Mouse (Mus musculus) hindbrain, embryonic 16.5 days (tissue): ENCODE measurements around the gene Hivep2. TPM values are rescaled to one million over a fixed set of nuclear protein-coding genes. Genes with fewer than 3 reads are reported as not detected.

Source experiments
- ATAC-seq: fragments of 200-750 bp; cut with Nextera tagmentation; 2 replicates; pipeline ENCODE4 v1.8.0; 2017; ENCODE audit warnings: moderate TSS enrichment, moderate library complexity
- H3K27ac ChIP-seq: fragments of 300-500 bp; sonication (generic); 2 replicates; pipeline ENCODE4 v1.5.1; 2014; ENCODE audit warnings: low read depth, mild to moderate bottlenecking, control low read depth, low read length, moderate library complexity
- H3K27me3 ChIP-seq: fragments of 300-500 bp; sonication (generic); replicated peaks from 2 replicates; pipeline ENCODE4 v1.6.1; 2014; ENCODE audit warnings: low read length; ENCODE audit not compliant: control insufficient read depth, insufficient read depth
- H3K36me3 ChIP-seq: fragments of 300-500 bp; sonication (generic); 2 replicates; pipeline ENCODE4 v1.6.1; 2014; ENCODE audit warnings: mild to moderate bottlenecking, low read length, moderate library complexity, mixed read lengths; ENCODE audit not compliant: control insufficient read depth, insufficient read depth
- H3K4me1 ChIP-seq: fragments of 300-500 bp; sonication (generic); 2 replicates; pipeline ENCODE4 v1.6.1; 2014; ENCODE audit warnings: low read depth, low read length; ENCODE audit not compliant: control insufficient read depth, insufficient read depth
- H3K4me2 ChIP-seq: fragments of 300-500 bp; sonication (generic); 2 replicates; pipeline ENCODE4 v1.6.1; 2014; ENCODE audit warnings: mild to moderate bottlenecking, low read length, control low read depth, moderate library complexity
- H3K4me3 ChIP-seq: fragments of 300-500 bp; sonication (generic); 2 replicates; pipeline ENCODE4 v1.5.1; 2014; ENCODE audit warnings: mild to moderate bottlenecking, low read length, control low read depth, moderate library complexity
- H3K9ac ChIP-seq: fragments of 300-500 bp; sonication (generic); 2 replicates; pipeline ENCODE4 v1.6.1; 2014; ENCODE audit warnings: low read depth, mild to moderate bottlenecking, control low read depth, low read length, moderate library complexity
- H3K9me3 ChIP-seq: fragments of 300-500 bp; sonication (generic); 2 replicates; pipeline ENCODE4 v1.6.1; 2014; ENCODE audit warnings: mild to moderate bottlenecking, low read length, moderate library complexity; ENCODE audit not compliant: control insufficient read depth
- WGBS: fragments of 180-500 bp; shearing (Covaris S2); extraction: QIAGEN DNeasy Blood & Tissue Kit; methylation state at CpG from one replicate; pipeline ENCODE4 v1.1.7; 2014; 5-methylcytosine and 5-hydroxymethylcytosine counted together
- polyA plus RNA-seq: library from polyadenylated mRNA; unstranded; fragments of >200 nt; fragmentation: Nextera tagmentation; extraction: Ambion mirVana; gene quantifications from 2 replicates; pipeline ENCODE4 v1.2.1, GENCODE M21; 2015

Gene Hivep2
- polyA plus RNA-seq, 1 experiment from 2014 or later: 12.5 TPM

GRCm38 (mm10) chr10:13968989-13969388 is 3.1 kb downstream of the Hivep2 start:
- Histone ChIP-seq H3K4me3 (no peak overlapping the region), H3K9me3 (no peaks in the 10 kb centered on the region)
- no peak for ATAC-seq

GRCm38 (mm10) chr10:13970321-13970720 is 4.4 kb downstream of the Hivep2 start:
- H3K9ac ChIP-seq: no peak overlapping the region
- H3K4me1 ChIP-seq: peaks cover 9% of the 10 kb centered on the region
- H3K4me2 ChIP-seq: no peak overlapping the region
- no peak overlapping the region for H3K27ac ChIP-seq
- no peaks in the 10 kb centered on the region for H3K9me3 ChIP-seq
- no peak overlapping the region for H3K4me3 ChIP-seq
- no peaks in the 10 kb centered on the region for H3K27me3 ChIP-seq
- 79% methylated on average over 3 of the region's 3 CpGs for WGBS
- no peak for ATAC-seq
- H3K36me3 ChIP-seq: no peaks in the 10 kb centered on the region

More at GRCm38 (mm10) chr10:13968989-13969388, 3.1 kb downstream of the Hivep2 start:
- peak overlapping the region; percentile 37 for H3K4me2 ChIP-seq
- no peak overlapping the region for H3K9ac ChIP-seq
- no peaks in the 10 kb centered on the region for H3K27me3 ChIP-seq
- H3K27ac ChIP-seq: no peak overlapping the region
- 24% methylated on average over 8 of the region's 8 CpGs for WGBS
- H3K4me1 ChIP-seq: peaks cover 9% of the 10 kb centered on the region
- H3K36me3 ChIP-seq: no peaks in the 10 kb centered on the region

- Histone ChIP-seq H3K9ac (no peak overlapping the region), H3K4me2 (no peak overlapping the region), H3K36me3 (no peaks in the 10 kb centered on the region), H3K4me1 (peaks cover 9% of the 10 kb centered on the region), H3K27me3 (no peaks in the 10 kb centered on the region), H3K27ac (no peak overlapping the region), H3K4me3 (no peak overlapping the region), H3K9me3 (no peaks in the 10 kb centered on the region)
- 42% methylated on average over 5 of the region's 5 CpGs for WGBS
- no peak for ATAC-seq
Observed at GRCm38 (mm10) chr10:13971268-13971667, 5.4 kb downstream of the Hivep2 start.

GRCm38 (mm10) chr10:13973563-13974179 is 7.8 kb downstream of the Hivep2 start:
- WGBS: 71% methylated on average over 7 of the region's 7 CpGs

DNA sequence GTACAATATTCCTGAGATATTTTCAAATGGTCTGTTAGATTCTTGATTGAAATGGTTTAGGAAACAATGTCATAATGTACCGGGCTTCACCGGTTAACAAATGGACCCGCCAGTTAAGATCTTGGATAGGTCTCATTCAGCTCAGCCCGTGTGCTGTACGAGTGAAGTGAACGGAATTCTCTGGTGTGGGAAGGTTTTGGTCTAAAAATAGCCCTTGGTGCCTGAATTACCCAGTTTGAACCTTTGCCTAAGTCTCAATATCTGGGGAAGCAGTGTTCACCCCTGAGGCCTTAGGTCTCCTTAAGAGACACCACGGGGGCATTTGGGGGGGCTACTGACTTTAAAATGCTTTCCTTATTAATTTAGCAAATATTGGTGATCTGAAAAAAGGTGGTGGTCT is 8.6 kb downstream of the Hivep2 start:
- Histone ChIP-seq H3K9ac (no peak overlapping the region), H3K27me3 (no peaks in the 10 kb centered on the region), H3K4me2 (no peak overlapping the region), H3K4me1 (peaks cover 6% of the 10 kb centered on the region), H3K4me3 (no peak overlapping the region), H3K36me3 (no peaks in the 10 kb centered on the region), H3K9me3 (no peaks in the 10 kb centered on the region), H3K27ac (no peak overlapping the region)
- 77% methylated on average over 7 of the region's 7 CpGs for WGBS
- ATAC-seq: no peak

More at GRCm38 (mm10) chr10:13973563-13974179, 7.8 kb downstream of the Hivep2 start:
- Histone ChIP-seq H3K4me3 (no peak overlapping the region), H3K27me3 (no peaks in the 10 kb centered on the region), H3K9ac (no peak overlapping the region), H3K4me2 (no peak overlapping the region), H3K9me3 (no peaks in the 10 kb centered on the region), H3K4me1 (peaks cover 9% of the 10 kb centered on the region), H3K27ac (no peak overlapping the region), H3K36me3 (no peaks in the 10 kb centered on the region)
- no peak for ATAC-seq

- no peaks in the 10 kb centered on the region for H3K9me3 ChIP-seq
- ATAC-seq: no peak
- no peak overlapping the region for H3K4me2 ChIP-seq
- H3K4me1 ChIP-seq: peaks cover 6% of the 10 kb centered on the region
- H3K4me3 ChIP-seq: no peak overlapping the region
- no peak overlapping the region for H3K9ac ChIP-seq
- H3K27me3 ChIP-seq: no peaks in the 10 kb centered on the region
- H3K36me3 ChIP-seq: no peaks in the 10 kb centered on the region
- H3K27ac ChIP-seq: no peak overlapping the region
- 73% methylated on average over 4 of the region's 4 CpGs for WGBS
Observed at GRCm38 (mm10) chr10:13975861-13976260, 10.0 kb downstream of the Hivep2 start.

GRCm38 (mm10) chr10:13976267-13976666 is 10.4 kb downstream of the Hivep2 start:
- WGBS: 63% methylated on average over 6 of the region's 6 CpGs
- H3K4me2 ChIP-seq: no peak overlapping the region
- H3K27me3 ChIP-seq: no peaks in the 10 kb centered on the region
- no peak overlapping the region for H3K9ac ChIP-seq
- H3K36me3 ChIP-seq: no peaks in the 10 kb centered on the region
- no peak overlapping the region for H3K27ac ChIP-seq
- H3K9me3 ChIP-seq: no peaks in the 10 kb centered on the region
- no peak for ATAC-seq
- no peak overlapping the region for H3K4me3 ChIP-seq
- peaks cover 6% of the 10 kb centered on the region for H3K4me1 ChIP-seq

DNA sequence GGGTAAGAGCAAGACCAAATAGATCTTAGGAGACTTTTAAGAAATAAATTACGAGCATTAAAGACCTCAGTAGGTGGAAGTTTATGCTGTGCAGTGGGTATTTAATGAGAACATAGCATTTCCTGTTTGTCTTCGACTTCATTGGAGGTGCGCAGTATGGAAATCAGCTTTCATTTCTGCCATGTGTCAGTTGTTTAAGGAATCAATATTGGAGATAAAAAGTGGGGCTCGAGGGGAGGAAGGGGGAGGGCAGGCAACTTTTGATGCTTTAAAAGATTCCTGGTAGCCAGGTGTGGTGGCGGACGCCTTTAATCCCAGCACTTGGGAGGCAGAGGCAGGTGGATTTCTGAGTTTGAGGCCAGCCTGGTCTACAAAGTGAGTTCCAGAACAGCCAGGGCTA is 16.4 kb downstream of the Hivep2 start:
- H3K36me3 ChIP-seq: no peaks in the 10 kb centered on the region
- H3K9me3 ChIP-seq: no peaks in the 10 kb centered on the region
- WGBS: 70% methylated on average over 6 of the region's 6 CpGs
- no peak for ATAC-seq
- no peaks in the 10 kb centered on the region for H3K27me3 ChIP-seq
- H3K4me2 ChIP-seq: peak overlapping the region; percentile 85
- H3K27ac ChIP-seq: no peak overlapping the region
- H3K9ac ChIP-seq: peak overlapping the region; percentile 89; the same call in 1 of the 2 replicates
- peaks cover 9% of the 10 kb centered on the region for H3K4me1 ChIP-seq
- peak overlapping the region; percentile 74 for H3K4me3 ChIP-seq

- H3K4me3 ChIP-seq: peak overlapping the region; percentile 74
- H3K9ac ChIP-seq: peak overlapping the region; percentile 89
- H3K36me3 ChIP-seq: no peaks in the 10 kb centered on the region
- peak overlapping the region; percentile 90 for H3K27ac ChIP-seq
- H3K4me1 ChIP-seq: peaks cover 9% of the 10 kb centered on the region
- ATAC-seq: peak; percentile 93
- no peaks in the 10 kb centered on the region for H3K27me3 ChIP-seq
- H3K9me3 ChIP-seq: no peaks in the 10 kb centered on the region
- H3K4me2 ChIP-seq: peak overlapping the region; percentile 85
- WGBS: 2% methylated on average over 31 of the region's 34 CpGs
Observed at GRCm38 (mm10) chr10:13982769-13983381, 17.0 kb downstream of the Hivep2 start.
